Mouse (Mus musculus) adrenal gland, postnatal 14 days (tissue): ENCODE results near the gene Safb2. TPM values are rescaled to one million over a fixed set of nuclear protein-coding genes. Genes with fewer than 3 reads are reported as not detected.
A peak's percentile ranks its signal among the peaks of the same experiment; 100 is the strongest.

Experiments
- DNase-seq: peaks from one replicate; pipeline ENCODE4 v3.0.0; 2021; ENCODE audit warnings: mixed read lengths
- total RNA-seq: library from RNA; stranded (reverse); gene quantifications from 2 replicates; pipeline ENCODE4 v1.2.3, GENCODE M21; 2021

Safb2 gene
- total RNA-seq, 1 experiment from 2014 or later, result 112 TPM

GRCm38 (mm10) chr17:56609452-56610171 is 25.2 kb upstream of the Safb2 start, which contains the start of gene 2410015M20Rik:
Gene 2410015M20Rik, minus strand, starts transcription at chr17:56609771.
- DNase-seq, result peak; percentile 95

- DNase-seq, result no peak
Measured at GRCm38 (mm10) chr17:56608699-56609098, 24.3 kb upstream of the Safb2 start.

GRCm38 (mm10) chr17:56607521-56608062 is 23.2 kb upstream of the Safb2 start:
- no peak for DNase-seq

GRCm38 (mm10) chr17:56605431-56605830 is 21.0 kb upstream of the Safb2 start:
- no peak for DNase-seq

GRCm38 (mm10) chr17:56604422-56604821 is 20.0 kb upstream of the Safb2 start:
- no peak for DNase-seq

- no peak for DNase-seq
Measured at GRCm38 (mm10) chr17:56604070-56604380, 19.6 kb upstream of the Safb2 start.

GRCm38 (mm10) chr17:56603186-56604069 is 19.0 kb upstream of the Safb2 start:
- DNase-seq, result peak; percentile 52

GRCm38 (mm10) chr17:56593527-56594271 is 9.3 kb upstream of the Safb2 start:
- DNase-seq, result no peak

GRCm38 (mm10) chr17:56592553-56592952 is 8.2 kb upstream of the Safb2 start:
- DNase-seq, result no peak

GRCm38 (mm10) chr17:56588921-56589320 is 4.5 kb upstream of the Safb2 start:
- DNase-seq, result no peak

GRCm38 (mm10) chr17:56587773-56588172 is 3.4 kb upstream of the Safb2 start:
- no peak for DNase-seq

- DNase-seq, result peak; percentile 65
Measured at GRCm38 (mm10) chr17:56585171-56585821, 911 bp upstream of the Safb2 start.

GRCm38 (mm10) chr17:56583611-56584256 is 651 bp downstream of the Safb2 start:
- peak; percentile 83 for DNase-seq

GRCm38 (mm10) chr17:56583071-56583470 is 1.3 kb downstream of the Safb2 start:
- DNase-seq, result no peak

GRCm38 (mm10) chr17:56572939-56573338 is 11.4 kb downstream of the Safb2 start:
- peak; percentile 4 for DNase-seq

- DNase-seq, result no peak
Measured at GRCm38 (mm10) chr17:56572154-56572553, 12.2 kb downstream of the Safb2 start.

- no peak for DNase-seq
Measured at GRCm38 (mm10) chr17:56570287-56570686, 14.1 kb downstream of the Safb2 start.

- peak; percentile 40 for DNase-seq
Measured at GRCm38 (mm10) chr17:56567370-56567769, 17.0 kb downstream of the Safb2 start.

- DNase-seq, result peak; percentile 37
Measured at GRCm38 (mm10) chr17:56566918-56567317, 17.5 kb downstream of the Safb2 start.

GRCm38 (mm10) chr17:56566293-56566692 is 18.1 kb downstream of the Safb2 start:
- DNase-seq, result peak; percentile 35

GRCm38 (mm10) chr17:56561866-56562265 is 22.5 kb downstream of the Safb2 start:
- DNase-seq, result peak; percentile 59
